Mouse (Mus musculus) embryo, embryonic 11.5 days (tissue): ENCODE data around the gene Ppp1r13b.

ENCODE experiments used
- DNase-seq: peaks from one replicate; pipeline ENCODE4 v3.0.0-alpha.2; 2012; ENCODE audit warnings: low read depth, low spot score

Gene Ppp1r13b

DNA sequence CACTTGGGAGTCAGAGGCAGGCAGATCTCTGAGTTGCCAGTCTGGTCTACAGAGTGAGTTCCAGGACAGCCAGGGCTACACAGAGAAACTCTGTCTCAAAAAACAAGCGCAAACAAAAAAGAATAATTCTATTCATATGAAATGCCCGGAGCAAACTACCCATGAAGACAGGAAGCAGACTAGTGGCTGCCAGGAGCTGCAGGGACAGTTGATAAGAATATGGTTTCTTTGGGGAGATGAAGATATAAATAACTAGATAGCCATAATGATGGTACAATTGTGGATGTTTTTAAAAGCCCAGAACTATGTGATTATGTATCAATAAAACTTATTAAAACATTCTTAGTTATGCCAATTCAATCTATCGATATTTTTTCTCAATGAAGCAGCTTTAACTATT lies 25.9 kb downstream of the Ppp1r13b start:
- DNase-seq, result no peak

- peak; percentile 67 for DNase-seq
These were observed 29.7 kb downstream of the Ppp1r13b start for GRCm38 (mm10) chr12:111878213-111878612.

GRCm38 (mm10) chr12:111875499-111875898 lies 32.4 kb downstream of the Ppp1r13b start:
- DNase-seq, result no peak

- DNase-seq, result no peak
These were observed 33.2 kb downstream of the Ppp1r13b start for GRCm38 (mm10) chr12:111874601-111875140.

DNA sequence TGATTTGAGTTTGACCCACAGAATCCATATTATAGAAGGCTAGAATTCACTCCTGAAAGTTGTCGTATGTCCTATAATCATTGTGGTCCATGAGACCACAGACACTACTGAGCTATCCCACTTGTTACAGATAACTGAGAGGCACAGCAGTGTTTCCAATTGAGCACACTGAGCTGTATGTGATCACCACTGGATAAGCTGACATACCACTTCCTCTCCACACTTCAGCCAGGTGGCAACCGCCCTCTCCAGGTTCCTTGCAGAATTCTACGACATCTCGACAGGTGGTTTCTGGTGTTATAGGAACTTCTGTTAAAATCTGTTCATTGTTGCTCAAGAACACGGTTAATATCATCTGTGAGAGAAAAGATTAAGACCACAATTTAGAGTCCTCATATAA lies 35.8 kb downstream of the Ppp1r13b start:
- DNase-seq, result no peak

DNA sequence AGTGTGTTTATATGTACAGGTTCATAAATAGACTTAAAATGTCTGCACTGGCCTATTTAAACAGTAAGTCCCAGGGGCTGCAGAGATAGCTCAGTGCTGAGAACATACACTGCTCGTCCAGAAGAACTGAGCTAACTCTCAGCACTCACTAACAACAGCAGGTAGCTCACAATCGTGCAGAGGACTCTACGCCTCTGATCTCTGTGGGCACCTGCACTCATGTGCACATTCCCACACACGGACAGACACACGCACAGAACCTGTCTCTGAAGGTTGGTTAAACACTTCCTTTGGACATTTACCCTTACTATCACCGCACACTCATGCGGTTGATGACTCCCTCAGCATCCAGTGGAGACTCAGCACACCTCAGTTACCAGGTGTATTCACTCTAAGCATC lies 37.1 kb downstream of the Ppp1r13b start:
- DNase-seq, result no peak

DNA sequence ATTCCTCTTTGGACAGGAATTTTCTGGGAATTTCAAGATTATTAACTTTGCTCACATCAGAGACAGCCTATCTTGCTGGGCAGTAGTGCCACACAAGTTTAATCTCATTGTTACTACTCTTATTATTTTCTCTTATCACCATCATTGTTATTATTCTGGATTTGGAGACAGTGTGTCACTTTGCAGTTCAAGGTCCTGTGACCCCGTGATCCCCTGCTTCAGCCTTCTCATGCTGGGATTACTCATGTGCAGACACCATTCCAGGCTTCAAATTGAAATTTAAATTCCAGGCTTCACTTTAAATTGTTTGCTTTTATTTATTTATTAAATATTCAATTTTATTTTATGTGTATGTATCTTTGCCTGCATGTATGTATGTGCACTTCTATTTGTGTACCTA lies 38.1 kb downstream of the Ppp1r13b start:
- no peak for DNase-seq

DNA sequence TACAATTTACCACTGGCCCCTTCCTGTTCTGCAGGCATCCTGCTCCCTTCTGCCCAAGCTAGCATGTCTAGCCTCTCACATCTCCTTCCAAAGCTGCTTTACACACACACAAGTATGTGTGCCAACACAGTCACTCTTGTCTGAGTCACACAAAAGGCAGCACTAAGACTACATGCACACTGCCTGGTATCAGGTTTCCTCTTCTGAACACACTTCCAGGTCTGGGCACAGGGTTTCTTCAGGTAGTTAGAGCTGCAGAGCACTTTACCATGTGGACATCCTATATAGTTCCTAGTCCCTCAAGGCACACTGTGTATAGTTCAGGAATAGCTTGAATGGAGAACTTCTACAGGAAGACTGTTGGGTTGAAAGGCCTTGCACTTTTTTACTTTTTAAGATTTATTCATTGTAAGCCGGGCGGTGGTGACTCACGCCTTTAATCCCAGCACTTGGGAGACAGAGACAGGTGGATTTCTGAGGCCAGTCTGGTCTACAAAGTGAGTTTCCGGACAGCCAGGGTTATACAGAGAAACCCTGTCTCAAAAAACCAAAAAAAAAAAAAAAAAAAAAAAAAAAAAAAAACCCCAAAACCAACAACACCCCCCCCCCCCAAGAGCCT lies 43.6 kb downstream of the Ppp1r13b start:
- no peak for DNase-seq

DNA sequence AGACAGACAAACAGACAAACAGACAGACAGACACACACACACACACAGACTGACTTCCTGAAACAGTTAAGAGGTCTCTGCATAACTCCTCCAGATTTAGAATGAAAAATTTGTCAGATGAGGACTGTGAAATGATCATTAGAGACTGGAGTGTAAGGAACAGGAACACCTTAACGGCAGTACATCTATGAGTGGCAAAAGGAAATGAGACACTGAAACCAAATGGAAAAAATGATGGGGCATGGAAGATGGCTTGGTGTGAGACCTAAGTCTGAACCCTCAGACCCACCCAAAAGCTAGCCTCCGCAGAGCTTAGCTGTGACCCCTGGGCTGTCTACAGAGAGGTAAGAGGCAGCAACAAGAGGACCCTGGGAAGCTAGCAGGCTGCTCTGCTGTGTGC lies 52.5 kb downstream of the Ppp1r13b start:
- DNase-seq, result no peak

DNA sequence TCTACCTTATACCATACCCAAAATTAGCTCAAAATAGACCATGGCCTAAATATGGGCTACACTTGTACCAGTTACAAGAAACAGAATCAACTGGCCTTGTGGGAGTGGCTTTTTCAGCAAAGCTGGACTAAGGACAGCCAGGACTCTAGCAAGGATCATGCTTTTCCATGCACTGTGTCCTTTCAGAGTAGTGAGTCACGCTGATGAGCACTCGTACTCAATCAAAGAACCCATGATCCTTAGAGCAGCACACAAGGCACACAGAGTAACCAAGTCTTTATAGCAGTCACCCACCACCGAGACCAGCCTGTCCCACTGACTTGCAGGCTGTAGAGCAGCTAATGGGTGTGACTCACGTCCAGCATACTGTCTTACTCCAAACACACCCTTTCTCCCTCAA lies 54.4 kb downstream of the Ppp1r13b start:
- no peak for DNase-seq

DNA sequence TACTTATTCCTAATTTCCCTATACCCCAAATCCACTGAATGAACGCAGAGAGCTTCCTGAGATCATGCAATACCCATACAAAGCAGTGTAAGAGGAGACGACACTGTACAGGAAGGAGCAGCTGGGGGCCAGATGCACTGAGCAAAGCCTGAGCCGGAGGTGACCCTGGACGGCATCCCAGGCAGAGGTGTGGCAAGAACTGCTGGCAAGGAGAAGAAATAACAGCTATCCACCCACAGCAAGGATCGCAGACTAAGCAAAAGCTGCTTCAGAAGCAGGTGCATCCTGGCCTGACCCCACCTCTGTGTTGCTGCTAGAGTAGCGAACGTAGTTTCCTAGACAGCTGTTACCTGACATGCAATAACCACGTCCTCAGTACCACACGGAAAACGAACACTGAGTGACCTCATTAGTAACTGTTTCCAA lies 54.9 kb downstream of the Ppp1r13b start:
- no peak for DNase-seq

GRCm38 (mm10) chr12:111851745-111852144 lies 56.2 kb downstream of the Ppp1r13b start:
- DNase-seq, result no peak

- no peak for DNase-seq
These were observed 56.7 kb downstream of the Ppp1r13b start for GRCm38 (mm10) chr12:111851235-111851634.

DNA sequence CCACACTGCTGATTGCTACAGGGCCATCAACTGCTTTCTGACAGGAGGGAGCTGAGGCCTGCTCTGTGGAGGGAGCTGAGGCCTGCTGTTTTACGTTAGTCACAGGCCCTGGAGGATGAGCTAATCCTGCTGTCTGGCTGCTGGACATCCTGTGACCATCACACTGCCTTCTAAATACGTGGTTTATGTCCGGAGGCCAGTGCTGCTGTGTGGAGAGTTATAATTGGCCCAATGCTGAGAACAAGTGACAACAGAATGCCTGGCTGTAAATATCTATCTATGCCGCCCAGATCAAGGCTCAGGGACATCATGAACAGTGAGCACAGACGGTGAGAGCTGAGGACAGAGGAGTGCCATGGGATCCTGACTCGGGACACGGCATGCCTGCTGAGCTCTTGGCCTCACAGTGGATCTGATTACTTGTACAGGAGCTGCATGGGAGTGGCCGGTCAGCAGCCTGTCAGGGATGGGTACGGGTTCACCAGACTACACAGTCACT lies 59.6 kb downstream of the Ppp1r13b start:
- DNase-seq, result no peak

DNA sequence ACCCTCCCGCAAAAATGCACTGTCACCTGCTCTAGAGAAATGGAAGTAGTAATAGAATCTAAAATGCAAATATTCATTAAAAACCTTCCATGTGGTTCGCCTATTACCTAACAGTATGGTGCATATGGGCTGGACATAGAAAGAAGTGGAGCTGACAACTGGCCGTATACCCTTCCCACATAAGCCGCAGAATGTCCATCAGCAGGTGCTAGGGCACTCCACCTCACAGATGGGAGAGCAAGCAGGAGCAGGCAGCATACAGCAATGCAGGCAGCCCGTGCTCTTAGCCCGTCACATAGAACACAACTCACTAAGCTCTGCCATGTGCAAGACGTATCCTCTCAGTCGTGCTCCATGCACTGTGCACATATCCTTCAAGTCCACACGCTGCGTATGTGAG lies 61.1 kb downstream of the Ppp1r13b start:
- DNase-seq, result no peak

GRCm38 (mm10) chr12:111845953-111846352 lies 62.0 kb downstream of the Ppp1r13b start:
- no peak for DNase-seq

GRCm38 (mm10) chr12:111843470-111843869 lies 64.4 kb downstream of the Ppp1r13b start:
- no peak for DNase-seq

DNA sequence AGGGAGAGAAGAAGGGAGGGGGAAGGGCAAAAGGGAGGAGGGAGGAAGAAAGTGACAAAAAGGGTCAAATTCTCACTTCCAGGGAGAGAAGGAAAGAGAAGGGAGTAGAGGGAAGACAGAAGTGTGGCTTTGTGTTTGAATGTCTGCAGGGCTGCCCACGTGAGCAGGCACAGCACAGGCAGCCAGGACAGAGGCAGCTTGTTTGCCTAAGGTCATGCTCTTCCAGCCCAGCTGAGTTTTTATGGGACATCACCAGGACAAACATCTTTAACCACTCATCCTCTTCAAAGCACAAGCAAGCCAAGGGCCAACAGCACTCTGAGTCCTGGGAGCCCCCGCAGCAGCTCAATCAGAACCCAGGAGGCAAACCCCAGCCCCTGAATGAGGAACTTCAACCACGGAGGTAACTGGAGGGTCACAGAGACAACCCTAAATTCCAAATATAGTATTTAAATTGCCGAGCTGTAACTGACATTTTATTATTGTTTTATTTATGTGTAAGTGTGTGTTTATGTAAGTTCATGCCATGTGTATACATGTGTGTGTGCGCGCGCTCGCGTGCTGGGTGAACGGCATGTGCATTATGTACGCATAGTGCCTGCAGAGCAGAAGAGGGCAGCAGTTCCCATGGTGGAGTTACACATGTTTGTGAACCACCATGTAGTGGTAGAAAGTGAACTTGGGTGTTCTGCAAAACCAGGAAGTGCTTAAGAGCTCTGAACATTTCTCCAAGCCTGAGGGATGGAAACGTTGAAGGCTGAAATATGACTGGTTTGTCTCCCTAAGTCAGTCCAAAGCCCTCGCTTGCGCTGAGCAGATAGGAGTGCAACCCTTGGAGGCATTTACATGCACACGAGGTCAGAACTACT lies 65.1 kb downstream of the Ppp1r13b start:
- DNase-seq, result no peak

DNA sequence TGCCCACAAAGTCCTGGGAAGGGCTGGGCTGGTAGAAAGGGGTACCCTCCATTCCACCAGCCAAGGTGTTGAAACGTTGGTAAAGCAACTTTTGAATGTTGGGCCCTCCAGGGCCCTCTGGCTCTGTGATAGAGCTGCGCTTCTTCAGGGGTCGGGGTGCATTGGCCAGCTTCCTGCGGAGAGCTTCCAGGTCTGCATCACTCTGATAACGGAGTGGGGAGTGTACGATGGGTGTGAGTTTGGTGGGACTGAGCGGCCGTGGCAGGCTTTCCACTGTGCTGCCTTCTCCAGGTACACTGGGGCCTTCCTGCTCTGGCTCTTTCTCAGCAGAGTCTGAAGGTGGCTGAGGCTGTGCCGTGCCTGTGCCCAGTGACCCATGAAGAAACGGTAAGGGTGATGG lies 74.5 kb downstream of the Ppp1r13b start:
- no peak for DNase-seq

DNA sequence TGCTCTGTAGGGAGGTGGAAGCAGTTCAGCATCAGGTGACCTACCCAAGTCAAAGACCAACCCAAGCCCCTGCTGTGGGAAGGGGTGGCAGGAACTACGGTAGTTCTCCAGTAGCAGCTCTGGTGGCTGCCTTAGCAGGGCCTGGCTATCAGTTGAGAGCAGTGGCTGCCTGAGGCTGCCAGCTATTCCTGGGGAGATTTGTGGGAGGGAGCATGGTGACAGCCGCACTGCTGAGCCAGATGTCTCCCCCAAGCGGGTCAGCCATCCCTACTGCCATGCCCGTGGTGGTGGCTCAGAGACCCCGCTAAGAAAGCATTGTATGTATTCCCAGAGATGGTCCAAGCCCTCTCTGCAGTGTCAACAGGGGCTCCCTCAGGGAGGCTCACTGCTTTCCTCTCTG lies 75.3 kb downstream of the Ppp1r13b start:
- DNase-seq, result no peak

DNA sequence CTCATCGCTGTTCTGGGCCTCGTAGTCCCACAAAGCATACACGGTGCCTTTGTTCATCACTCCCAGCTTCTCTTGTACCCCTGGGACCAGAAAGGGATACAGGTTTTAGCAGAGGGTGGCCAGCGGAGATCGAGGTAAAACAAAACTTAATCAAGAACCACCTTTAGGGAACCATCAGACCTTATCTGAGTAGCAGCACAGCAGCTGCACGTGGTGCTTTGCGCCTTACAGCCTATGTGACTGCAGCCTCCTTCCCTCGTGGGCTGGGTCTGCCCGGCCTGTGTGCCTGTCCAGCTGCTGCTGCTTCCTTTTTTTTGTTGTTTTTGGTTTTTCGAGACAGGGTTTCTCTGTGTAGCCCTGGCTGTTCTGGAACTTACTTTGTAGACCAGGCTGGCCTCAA lies 77.5 kb downstream of the Ppp1r13b start:
- no peak for DNase-seq

GRCm38 (mm10) chr12:111829954-111830353 lies 78.0 kb downstream of the Ppp1r13b start:
- DNase-seq, result no peak

GRCm38 (mm10) chr12:111829447-111829846 lies 78.5 kb downstream of the Ppp1r13b start:
- no peak for DNase-seq
